Mouse (Mus musculus) lung, postnatal 25 days (tissue): ENCODE data around the gene Tuba8.

ENCODE experiments used
- DNase-seq: peaks from one replicate; pipeline ENCODE4 v3.0.0; 2022; ENCODE audit warnings: low spot score

The Tuba8 gene

DNA sequence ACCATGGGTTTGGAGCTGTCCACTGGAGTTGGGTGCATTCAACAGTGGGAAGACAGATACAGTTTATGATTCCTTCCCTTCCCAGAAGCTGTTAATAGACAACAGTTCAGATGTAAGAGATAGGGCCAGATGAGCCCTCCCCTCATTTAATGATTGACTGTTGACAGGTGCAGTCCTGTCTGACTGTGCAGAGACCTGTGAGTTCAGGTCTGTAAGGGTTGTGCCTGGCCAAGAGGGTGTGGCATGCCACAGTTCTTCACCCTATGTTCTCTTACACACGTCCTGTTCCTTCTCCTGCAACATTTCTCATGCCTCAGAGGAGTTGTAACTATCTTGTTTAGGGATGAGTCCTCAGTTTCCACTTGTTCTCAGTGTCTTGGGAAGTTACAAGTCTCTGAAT, 22.2 kb downstream of the Tuba8 start:
- DNase-seq = no peak

DNA sequence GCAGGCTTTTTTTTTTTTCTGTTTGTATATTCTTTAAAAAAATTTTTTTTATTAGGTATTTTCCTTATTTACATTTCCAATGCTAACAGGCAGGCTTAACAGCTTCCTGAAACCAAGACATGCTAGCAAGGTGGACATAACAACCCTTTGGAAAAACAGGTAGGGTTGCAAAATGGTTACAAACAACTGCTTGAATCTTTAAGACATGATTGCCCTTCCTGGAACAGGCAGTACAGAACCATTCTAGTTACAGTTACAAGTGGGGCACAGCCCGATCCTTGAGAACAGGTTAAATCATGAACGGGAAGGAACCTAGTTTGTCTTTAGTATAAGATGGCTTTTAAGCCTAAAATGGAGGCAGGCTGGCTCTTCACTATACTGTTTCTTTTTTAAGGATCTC, 25.9 kb downstream of the Tuba8 start:
- no peak for DNase-seq

DNA sequence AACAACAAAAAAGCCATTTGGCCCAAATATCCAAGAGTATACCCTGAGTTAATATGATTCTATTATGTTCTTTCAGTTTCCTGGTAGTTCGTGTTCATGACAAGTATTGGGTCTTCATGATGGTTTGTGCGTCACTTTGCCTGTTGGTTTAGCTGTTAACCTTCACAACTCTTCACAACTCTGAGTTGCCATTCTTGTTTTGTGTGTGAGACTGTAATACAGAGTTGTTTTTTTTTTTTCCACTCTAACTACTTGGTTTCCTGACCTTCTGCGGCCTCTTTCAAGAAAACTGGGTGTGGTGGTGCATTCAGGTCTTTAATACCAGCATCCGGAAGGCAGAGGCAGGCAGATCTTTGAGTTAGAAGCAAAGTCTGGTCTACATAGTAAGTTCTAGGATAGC, 27.7 kb downstream of the Tuba8 start:
- DNase-seq = no peak

DNA sequence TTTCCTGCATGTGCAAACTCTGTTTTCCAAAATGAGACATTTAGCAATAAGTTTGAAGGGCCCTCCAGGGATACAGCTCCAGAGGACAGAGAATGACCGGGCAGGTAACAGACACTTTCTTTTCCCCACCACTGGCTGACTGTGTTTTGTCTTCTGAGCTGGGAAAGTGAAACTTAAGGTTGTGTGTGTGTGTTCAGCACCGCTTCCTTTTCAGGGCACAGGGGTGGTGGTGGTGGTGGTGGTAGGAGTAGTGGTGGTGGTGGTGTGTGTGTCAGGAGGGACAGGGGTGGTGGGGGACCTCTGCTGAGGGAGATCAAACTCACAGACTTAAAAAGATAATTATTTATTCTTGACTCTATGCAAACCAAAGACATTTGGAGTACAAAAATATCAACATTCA, 31.3 kb downstream of the Tuba8 start:
- no peak for DNase-seq

DNA sequence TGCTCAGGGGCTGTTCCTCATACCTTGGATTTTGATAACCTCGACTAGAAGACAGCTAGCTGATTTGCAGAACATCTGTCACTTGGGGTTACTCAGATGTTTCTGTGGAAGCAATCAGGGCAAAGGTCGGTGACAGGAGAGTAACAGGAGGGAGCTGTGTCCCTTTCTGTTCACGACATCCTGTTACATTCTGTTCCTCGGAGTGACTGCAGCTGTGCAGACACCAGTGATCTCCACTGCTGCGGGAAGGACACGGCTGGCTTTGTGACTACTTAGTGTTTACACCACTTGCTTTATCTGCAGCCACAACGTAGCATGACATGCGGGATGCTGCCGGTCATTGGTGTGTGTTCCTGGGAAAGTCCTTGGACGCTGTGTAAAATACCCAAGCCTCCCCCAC, 32.7 kb downstream of the Tuba8 start:
- DNase-seq = no peak

DNA sequence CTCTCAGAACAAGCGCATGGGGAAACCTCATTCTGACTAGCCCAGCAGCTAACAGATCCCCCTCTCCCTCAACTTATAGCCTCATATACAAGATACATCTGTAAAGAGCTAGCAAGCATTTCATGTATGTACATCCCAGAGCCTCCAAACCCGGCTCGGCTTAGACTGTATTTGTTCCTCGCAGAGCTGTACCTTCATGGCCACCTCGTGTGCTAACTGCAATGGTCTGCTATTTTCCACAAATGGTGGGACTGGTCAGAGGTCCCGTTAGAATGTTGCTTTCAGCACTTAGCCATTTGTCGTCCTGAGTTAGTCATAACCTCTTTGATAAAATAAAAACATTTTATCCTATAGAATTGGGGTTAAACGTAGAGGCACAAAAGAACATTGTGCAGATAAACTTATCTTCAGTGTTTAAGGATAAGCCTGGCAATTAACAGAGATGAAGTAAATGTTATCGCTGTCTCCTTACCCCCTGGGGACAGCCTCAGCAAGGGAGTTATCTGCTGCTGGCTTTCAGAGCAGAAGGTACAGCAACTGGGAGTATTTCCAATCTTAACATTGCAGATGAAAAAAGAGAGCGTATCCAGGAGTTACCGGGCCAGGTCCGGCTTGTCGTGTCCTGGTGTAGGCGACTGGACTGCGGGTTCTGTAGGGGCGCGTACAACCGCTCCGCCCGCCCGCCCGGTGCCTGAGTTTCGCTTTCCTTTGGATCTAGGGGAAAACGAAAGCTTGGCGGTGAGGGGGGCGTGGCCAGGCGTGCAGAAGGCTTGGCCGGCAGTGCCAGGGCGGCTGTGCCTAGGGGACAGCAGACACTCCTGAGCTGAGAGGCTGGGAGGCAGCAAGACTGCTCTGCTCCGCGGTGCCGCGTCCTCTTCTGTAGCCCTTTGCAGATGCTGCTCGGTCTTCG, 34.9 kb downstream of the Tuba8 start, which contains the start of gene Usp18:
Gene Usp18, plus strand, starts transcription at position 780 of the 910 bp plus-strand sequence.
- DNase-seq = peak; percentile 96

DNA sequence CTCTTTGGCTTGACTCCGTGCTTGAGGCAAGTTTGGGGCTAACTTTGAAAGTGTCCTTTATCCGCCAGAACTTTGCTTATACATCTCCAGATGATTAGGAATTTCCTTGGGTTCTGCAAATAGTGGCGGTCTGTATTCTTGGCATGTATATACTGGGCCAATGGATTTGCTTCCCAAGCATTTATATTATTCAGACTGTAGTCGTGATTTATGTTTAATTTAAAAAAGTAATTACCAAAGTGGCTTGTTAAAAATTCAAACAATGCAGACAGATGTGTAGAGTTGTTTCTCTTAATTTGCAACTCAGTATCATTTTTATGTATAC, 35.5 kb downstream of the Tuba8 start:
- no peak for DNase-seq

DNA sequence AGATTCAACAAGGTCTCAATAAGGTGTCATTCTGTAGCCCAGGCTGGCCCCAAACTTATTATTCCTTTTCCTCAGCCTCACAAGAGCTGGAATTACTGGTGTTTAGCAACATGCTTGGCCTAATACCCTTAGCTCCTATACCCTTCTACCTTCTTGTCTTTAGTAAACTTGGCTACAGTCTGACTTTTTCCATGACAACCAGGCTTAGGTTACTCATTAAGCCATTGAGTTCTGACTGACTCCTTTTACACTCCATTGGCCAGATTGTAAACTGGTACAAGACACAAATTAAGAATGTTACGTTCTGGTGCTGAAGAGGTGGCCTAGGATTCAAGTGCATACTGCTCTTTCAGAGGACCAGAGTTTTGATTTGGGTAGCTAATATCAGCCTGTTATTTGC, 39.9 kb downstream of the Tuba8 start:
- DNase-seq = no peak

DNA sequence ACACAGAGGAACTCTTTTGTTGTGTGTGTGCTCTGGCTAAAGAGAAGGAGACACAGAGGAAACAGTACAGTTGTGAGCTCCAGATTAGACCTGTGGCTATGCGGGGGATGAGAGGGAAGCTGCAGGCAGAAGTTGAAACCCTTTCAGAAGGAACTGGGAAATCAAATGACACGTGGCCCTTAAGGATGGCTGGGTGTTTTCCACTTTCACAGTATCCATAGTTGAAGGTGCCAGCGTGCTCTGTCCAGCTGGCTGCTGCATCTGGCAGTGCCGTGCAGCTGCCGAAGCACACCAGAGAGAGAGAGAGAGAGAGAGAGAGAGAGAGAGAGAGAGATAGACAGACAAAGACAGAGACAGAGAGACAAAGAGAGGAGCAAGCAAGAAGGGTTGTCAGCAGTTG, 40.8 kb downstream of the Tuba8 start:
- no peak for DNase-seq

DNA sequence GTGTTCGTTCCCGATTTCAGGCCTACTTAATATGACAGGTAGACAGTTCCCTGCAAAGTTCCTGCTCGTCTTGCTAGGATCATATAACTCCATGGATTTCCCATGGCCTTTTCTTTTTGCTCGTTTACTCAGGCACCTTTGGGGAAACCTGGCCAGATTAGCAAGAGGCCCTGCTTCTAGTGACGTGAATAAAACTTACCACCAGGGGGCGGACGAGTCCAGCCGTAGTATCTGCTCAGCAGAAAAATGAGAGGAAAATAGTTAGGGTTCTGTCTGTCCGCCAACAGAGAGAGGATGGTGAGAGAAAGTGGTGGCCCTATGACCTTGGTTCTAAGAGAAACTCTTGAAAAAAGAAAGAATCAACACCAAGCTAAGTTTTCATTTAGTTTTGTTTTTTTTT, 50.1 kb downstream of the Tuba8 start:
- DNase-seq = peak; percentile 74

DNA sequence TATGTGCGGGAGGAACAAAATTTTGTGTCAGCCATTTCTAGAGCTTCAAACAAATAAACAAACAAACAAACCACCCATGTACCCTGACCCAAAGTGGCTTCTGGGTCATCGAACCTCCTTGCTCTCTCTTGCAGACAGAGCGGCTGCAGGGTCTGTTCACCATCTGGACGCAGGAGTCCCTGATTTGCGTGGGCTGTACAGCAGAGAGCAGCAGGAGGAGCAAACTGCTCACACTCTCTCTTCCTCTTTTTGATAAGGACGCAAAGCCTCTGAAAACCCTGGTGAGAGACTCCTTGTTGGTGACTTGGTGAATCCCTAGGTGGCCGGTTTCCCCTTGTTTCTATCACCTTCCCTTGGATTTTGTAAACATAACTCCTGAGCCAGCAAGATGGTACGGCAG, 50.7 kb downstream of the Tuba8 start:
- DNase-seq = no peak

DNA sequence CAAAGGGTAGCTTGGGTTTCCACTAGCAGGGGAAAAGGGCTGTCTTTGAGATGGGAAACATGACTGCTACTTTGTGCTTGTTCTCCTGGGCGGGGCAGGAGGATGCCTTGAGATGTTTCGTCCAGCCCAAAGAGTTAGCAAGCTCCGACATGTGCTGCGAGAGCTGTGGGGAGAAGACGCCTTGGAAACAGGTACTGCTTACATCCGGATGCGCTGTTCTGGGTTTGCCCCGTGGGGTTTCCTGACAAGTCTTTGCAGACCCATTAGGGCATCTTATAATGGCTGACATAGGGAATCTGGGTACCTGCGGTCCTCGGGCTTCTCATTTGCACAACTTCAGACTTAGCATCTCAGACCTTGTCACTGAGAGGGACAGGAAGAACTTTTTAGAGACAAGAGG, 51.5 kb downstream of the Tuba8 start:
- no peak for DNase-seq

DNA sequence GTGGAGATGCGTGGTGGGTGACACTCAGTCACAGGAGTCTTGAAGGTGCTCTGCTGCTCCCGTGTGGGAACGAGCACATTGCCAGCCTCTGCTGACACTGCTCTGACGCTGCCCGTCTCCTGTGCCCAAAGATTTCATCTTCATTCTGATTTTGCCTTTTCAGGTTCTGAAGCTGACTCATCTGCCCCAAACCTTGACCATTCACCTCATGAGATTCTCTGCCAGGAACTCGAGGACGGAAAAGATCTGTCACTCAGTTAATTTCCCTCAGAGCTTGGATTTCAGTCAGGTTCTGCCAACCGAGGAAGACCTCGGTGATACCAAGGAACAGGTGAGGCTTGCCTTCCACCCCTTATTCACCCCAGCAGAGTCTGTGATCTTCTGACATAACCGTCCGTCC, 52.0 kb downstream of the Tuba8 start:
- DNase-seq = no peak

DNA sequence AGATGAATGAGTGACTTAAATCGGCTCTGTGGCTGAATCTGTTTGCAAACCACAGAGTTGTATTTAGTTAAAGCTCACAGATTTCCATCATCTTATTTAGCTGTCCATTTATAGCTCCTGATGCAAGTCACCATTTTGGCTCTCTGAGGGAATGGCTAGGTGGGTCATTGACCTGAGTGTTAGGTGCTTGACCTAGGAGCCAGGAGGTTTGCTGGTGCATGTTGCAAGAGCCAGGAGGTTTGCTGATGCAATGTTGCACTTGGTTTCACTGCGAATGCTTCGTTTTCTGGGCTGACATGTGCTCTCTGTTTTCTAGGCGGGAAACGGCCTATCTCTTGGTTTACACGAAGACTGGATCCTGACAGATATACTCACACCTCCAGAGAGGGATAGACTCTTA, 59.7 kb downstream of the Tuba8 start:
- DNase-seq = no peak

DNA sequence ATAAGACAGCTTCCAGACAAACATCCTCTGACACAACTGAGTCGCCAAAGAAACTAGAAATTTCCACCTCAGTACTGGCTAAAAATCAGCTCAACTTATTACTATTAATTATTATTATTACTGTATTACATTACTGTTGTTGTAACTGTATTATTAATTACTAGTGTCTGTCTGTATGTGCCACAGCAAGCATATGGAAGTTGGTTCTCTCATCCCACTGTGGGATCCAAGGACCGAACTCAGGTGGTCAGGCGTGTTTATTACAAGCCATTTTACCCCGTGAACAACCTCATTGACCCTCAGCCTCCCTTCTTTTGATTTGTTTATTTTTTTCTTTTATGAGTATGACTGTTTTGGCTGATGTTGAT, 61.2 kb downstream of the Tuba8 start:
- DNase-seq = no peak

DNA sequence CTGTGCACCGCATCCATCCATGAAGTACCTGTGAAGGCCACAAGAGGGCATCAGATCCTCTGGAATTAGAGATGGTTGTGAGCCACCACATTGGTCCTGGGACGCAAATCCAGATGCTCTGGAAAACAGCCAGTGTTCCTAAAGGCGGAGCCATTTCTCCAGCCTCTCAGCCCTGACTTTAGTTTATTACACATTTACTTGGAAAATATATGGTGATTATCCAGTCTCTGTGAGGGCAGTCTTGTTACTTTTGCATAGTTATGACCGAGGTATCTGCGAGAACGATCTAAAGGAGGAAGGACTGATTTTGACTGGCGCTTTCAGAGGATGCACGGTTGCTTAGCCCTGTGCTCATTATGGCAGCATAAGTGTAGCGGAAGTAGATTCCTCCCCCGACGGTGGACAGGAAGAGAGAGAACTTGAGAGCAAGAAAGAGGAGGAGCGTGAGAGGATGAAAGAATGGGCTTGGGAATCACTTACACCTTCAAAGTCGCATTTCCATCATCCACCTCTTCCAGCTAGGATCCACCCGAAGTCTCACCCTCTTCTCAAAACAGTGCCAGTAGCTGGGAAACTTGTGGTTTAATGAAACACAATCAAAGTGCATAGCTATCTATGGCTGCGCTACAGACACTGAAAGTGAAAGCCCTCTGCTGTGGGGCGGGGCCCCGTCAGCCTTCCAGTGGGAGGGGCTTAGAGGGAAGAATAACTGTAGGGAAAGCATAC, 61.7 kb downstream of the Tuba8 start:
- peak; percentile 82 for DNase-seq

DNA sequence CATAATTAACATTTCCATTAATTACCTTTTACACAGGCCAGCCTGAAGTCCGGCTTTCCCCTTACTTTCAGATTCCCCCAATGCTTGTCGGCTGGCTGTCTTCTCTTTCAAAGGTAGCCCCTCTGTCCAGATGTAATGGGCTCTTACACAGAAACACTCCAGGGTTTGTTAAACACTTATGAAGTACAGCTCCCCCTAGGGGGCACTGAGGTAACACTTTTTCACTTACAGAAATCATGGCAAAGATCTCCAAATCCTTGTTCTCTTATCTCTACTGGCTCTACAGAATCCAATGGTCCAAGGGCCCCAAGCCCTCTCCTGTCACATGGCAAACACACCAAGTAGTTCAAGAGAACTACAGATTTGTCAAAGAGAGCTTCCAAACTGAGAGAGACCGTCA, 63.9 kb downstream of the Tuba8 start:
- DNase-seq = peak; percentile 32
